Mouse (Mus musculus) right cerebral cortex, postnatal 10 days (tissue): ENCODE measurements around the gene Zfp367.

Source experiments
- DNase-seq, 2 experiments: peaks; one replicate each; pipeline ENCODE4 v3.0.0; 2021; ENCODE audit warnings: low spot score in 2 of 2

Zfp367 gene

GRCm38 (mm10) chr13:64091006-64091405 lies 62.0 kb downstream of the Zfp367 start:
- no peak for DNase-seq

- DNase-seq = no peak
Measured at GRCm38 (mm10) chr13:64090278-64090677, 62.7 kb downstream of the Zfp367 start.

- DNase-seq = no peak
Measured at GRCm38 (mm10) chr13:64089130-64089529, 63.9 kb downstream of the Zfp367 start, which contains the start of gene Hsd17b3. Hsd17b3 (minus strand) TSS chr13:64089230.

DNA sequence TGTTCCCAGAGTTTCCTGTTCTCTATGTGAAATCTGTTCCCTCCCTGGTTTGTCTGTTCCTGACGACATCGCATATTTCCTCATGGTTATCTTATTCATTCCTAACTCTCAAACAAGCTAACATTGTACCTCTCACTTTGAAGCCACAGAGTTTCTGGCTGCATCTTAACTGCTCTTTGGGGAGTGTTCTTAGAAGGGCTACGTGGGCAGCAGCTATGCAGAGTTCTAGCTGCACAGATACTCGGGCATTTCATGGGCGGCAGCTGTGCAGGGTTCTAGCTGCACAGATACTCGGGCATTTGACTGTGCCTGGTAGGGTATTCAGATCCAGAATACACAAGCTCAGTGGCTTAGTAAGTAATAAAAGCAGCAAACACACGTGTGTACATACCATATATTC lies 64.9 kb downstream of the Zfp367 start:
- no peak for DNase-seq

DNA sequence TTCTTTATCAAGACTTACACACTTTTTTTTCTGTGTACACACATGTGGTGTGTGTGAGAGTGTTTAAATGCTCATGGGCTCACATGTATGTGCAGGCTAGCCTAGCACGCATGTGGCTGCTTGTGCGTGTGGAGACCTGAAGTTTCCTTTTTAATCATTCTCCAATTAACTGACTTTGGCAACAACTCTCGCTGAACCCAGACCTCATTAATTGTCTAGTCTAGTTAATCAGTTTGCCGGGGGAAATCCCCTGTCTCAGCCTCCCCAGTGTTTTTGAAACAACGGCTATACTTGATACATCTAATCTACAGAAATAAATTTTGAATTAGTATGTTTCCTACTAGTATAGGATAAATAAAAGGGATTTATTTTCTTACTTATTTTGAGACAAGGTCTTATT lies 67.0 kb downstream of the Zfp367 start:
- no peak for DNase-seq

- DNase-seq = no peak
Measured at GRCm38 (mm10) chr13:64083331-64083730, 69.7 kb downstream of the Zfp367 start.
